Mouse (Mus musculus): ENCODE results near the gene Nr1d2. TPM values are rescaled to one million over a fixed set of nuclear protein-coding genes. Genes with fewer than 3 reads are reported as not detected.
"Not testable (repeated sequence)": the region's sequence is repeated elsewhere in the genome, so short reads cannot be mapped to it uniquely, and the experiment has no call there.

Nr1d2 gene
- total RNA-seq, 2 experiments from 2014 or later = 37.8 to 46.8 TPM

GRCm38 (mm10) chr14:18233981-18234960 lies 4.7 kb downstream of the Nr1d2 start:
- no peak for DNase-seq (ENCODE audit: low spot score in 2 of 2)

- DNase-seq (ENCODE audit: low spot score in 2 of 2) = no peak
Observed at GRCm38 (mm10) chr14:18233076-18233475, 5.9 kb downstream of the Nr1d2 start.

- DNase-seq (ENCODE audit: low spot score in 2 of 2) = not testable (repeated sequence)
Observed at GRCm38 (mm10) chr14:18231866-18232265, 7.1 kb downstream of the Nr1d2 start.

GRCm38 (mm10) chr14:18229751-18230150 lies 9.2 kb downstream of the Nr1d2 start:
- not testable (repeated sequence) for DNase-seq (ENCODE audit: low spot score in 2 of 2)

DNA sequence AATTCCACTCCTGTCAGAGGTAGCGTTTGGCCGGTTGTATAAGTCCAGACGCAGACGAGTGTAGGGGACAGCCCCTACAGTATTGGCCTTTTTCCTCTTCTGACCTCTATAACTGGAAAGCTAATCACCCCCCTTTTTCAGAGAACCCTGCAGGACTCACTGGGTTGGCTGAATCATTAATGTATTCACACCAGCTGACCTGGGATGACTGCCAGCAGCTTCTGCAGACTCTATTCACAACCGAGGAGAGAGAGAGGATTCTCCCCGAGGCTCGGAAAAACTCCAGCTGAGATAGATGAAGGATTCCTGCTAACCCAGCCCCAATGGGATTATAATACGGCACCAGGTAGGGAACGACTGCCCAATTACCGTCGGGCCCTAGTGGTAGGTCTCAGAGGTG lies 12.7 kb downstream of the Nr1d2 start:
- not testable (repeated sequence) for DNase-seq (ENCODE audit: low spot score in 2 of 2)

- not testable (repeated sequence) for DNase-seq (ENCODE audit: low spot score in 2 of 2)
Observed at GRCm38 (mm10) chr14:18225431-18225830, 13.5 kb downstream of the Nr1d2 start.

DNA sequence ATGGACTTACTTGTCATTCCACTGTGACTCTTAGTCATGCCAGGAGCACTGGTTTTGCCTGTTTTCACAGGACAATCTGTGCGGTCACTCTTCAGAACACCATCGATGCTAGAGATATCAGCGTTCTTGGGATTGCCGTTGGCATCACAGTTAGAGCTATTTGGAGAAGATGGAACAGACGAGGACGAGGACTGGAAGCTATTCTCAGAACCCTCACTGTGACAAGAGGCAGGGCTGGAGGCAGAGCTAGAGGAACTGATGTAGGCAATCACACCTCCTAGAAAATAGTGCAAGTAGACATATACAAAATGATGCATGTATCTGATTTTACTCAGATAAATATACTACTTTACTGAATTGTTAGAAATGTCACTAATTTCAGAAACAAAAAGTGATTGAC lies 16.9 kb downstream of the Nr1d2 start:
- no peak for DNase-seq (ENCODE audit: low spot score in 2 of 2)

DNA sequence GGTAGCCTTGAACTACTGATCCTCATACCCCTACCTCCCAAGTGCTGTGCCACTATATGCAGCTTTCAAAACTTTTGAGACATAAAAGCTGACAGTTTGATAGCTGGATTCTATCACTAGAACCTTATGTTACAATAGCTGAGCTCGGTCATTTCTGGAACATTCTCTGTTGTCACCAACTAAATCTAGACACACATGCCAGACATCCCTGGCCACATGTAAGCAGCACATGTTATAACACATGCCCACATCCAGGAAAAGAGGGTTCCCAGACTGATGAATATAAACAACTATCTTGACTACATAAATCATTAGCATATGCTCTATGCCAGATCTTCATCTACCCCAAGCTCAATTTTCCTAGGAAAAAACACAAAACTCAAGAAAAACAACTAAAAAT lies 21.8 kb downstream of the Nr1d2 start:
- no peak for DNase-seq (ENCODE audit: low spot score in 2 of 2)

DNA sequence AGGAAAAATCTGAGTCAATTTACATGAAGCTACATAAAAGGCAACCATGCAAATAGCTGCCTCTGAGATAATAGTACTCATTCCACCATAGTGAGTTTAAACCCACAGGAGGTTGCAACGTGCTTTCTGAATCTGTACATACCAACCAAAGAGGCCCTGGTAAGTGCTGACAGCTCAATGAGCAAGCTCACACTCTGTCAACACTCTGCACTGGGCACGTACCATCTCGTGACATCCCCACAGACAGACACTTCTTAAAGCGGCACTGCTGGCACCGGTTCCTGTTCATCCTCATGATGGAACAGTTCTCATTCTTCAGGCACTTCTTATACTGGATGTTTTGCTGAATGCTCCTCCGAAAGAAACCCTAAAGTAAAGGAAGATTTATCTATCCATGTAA lies 22.5 kb downstream of the Nr1d2 start:
- DNase-seq (ENCODE audit: low spot score in 2 of 2) = no peak

DNA sequence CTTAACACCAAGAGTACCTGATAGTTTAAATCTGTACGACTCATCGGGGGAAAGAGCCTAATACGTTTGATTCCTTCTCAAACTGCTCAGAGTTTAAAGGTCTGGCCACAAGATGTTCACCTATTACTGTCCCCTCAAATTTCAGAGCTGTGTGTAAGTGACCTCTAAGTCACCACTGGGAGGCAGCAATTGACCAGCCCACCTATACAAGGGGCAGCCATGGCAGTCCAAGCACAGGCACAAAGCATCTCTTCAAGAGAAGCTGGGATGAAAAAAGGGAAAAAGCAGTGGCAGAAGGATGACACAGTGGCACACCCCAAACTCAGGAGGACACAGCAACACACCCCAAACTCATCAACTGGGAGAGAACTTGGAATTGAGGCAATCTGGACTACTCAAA lies 28.1 kb downstream of the Nr1d2 start:
- DNase-seq (ENCODE audit: low spot score in 2 of 2) = no peak

DNA sequence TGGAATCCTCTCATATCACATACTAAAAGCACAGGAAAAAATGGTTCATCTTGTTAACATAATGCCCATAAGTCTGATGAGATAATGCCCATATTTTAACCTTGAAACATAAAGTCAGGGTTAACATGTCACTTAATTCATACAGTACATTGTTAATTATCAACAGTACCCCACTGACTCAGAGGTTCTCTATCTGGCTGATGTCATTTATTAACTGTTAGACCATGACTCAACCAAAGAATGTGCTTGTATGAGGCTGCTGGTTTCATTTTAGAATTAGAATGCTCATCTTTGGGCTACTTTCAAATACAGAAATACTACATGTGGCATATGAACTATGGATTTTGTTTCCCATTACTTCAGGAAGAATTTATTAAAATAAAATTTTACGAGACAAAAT lies 34.6 kb downstream of the Nr1d2 start:
- DNase-seq (ENCODE audit: low spot score in 2 of 2) = not testable (repeated sequence)

DNA sequence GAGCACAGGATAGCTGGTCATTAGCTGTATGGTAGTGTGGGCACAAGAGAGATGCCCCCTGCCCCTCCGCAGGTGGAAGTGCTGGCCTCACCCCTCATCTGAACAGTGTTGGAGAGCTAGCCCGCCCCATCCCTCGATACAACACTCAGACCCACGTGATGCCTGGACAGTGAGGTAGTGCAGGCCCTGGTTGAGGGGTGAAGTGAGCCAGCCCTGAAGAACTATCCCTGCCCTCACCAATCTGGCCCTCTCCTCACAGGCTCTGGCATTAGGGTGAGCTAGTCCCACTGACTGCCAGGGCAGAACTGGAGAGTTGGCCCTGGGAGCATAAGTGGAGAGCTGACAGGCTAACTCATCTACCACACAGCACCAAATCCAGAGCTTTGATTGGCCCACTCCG lies 37.5 kb downstream of the Nr1d2 start:
- no peak for DNase-seq (ENCODE audit: low spot score in 2 of 2)

DNA sequence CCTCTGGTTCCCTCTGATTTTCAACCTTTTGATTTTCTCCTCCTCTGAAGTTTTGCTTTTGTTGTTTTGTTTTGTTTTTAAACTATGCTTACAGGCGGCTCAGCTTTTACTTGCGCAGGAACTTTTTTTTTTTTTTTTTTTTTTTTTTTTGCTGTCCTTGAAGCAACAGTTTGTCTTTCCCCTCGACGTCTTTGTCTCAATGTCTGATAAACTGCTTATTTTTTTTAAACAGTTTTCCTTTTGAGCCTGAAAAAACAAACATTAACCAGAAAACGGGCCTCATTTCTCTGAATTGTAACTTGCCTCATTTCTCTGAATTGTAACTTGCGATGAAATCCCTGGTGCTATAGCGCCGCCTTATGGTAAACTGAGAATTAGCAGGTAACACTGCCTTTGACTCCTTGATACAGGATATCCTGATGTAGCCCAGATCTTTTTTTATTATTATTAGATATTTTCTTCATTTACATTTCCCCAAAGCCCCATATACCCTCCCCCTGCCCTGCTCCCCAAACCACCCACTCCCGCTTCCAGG lies 52.0 kb downstream of the Nr1d2 start:
- peak; percentile 69 to 71 for DNase-seq (ENCODE audit: low spot score in 2 of 2)

GRCm38 (mm10) chr14:18177531-18177930 lies 61.4 kb downstream of the Nr1d2 start:
- DNase-seq (ENCODE audit: low spot score in 2 of 2) = not testable (repeated sequence)

DNA sequence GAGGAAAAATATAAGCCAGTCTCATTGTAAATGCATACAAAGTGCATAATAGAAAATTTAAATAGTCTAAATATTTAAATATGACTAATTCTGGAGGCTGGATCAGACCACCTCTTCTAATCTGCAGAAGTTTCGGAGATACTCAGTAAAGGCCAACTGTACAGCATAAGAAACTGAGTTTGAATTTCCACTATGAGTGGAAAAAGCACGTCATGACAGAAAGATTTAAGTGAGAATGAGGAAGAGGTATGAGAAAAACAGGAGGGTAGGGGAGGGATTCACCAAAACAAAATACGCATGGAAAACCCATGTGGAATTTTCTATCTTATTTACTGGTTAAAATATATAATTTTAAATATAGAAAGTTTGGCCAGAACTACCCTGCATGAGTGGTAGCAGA lies 71.3 kb downstream of the Nr1d2 start:
- no peak for DNase-seq (ENCODE audit: low spot score in 2 of 2)

DNA sequence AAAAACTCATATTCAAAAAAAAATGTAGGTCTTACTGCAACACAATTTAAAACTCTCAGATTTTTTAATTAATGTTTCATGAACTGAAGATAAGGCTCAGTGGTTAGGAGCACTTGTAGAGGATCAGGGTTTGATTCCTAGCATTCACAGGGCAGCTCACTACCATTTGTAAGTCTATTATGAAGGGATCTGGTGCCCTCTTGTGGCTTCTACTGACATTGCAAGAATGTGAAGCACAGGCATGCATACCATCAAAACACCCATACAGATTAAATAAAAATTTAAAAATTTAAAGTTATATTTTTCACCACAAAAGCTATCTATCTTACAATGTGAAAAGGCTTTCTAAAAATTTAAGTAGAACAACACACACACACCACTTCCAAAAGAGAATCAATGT lies 71.9 kb downstream of the Nr1d2 start:
- peak in 1 of 2 experiments; percentile 30 for DNase-seq (ENCODE audit: low spot score in 2 of 2)

Small RNA genes lying within 50 kb of the gene (microRNA-seq; reads per million reads assigned to microRNA genes)
- 0 reads per million in 2 experiments for gene Gm44469

Other genes with a start within 250 kb of the Nr1d2 start
- gene Nkiras1, start 32.0 kb upstream of the Nr1d2 start, total RNA-seq (2021) = 10 to 100 TPM; 74.7 to 83.0 TPM
- 100 to 1,000 TPM; 477 to 590 TPM for gene Rpl15, start 32.3 kb upstream of the Nr1d2 start, total RNA-seq (2021)
- 100 to 1,000 TPM; 107 to 113 TPM for gene Ube2e1, start 92.7 kb upstream of the Nr1d2 start, total RNA-seq (2021)

Data from layer of hippocampus, postnatal 10 days (tissue).